Mouse (Mus musculus) frontal cortex, adult 2 months (tissue): ENCODE measurements around the gene Rere. TPM values are rescaled to one million over a fixed set of nuclear protein-coding genes. Genes with fewer than 3 reads are reported as not detected.
"Not testable (repeated sequence)": the region's sequence is repeated elsewhere in the genome, so short reads cannot be mapped to it uniquely, and the experiment has no call there.

Source experiments
- DNase-seq, 2 experiments: peaks; one replicate each; pipeline ENCODE4 v3.0.0; 2022; ENCODE audit warnings: low spot score in 1 of 2; ENCODE audit errors: extremely low spot score in 1 of 2
- polyA plus RNA-seq: library from polyadenylated mRNA; depleted of rRNA; stranded (reverse); fragments of >200 nt; gene quantifications from 2 replicates; pipeline ENCODE4 v1.2.3, GENCODE M21; 2012

The Rere gene
- polyA plus RNA-seq, 1 experiment, result 64.4 TPM

GRCm38 (mm10) chr4:150456452-150456851 is 175.0 kb downstream of the Rere start:
- DNase-seq, result no peak

GRCm38 (mm10) chr4:150456886-150457285 is 175.4 kb downstream of the Rere start:
- DNase-seq, result no peak

- DNase-seq, result no peak
Observed at GRCm38 (mm10) chr4:150457353-150457752, 175.9 kb downstream of the Rere start.

- DNase-seq, result no peak
Observed at GRCm38 (mm10) chr4:150457771-150458170, 176.3 kb downstream of the Rere start.

- no peak for DNase-seq
Observed at GRCm38 (mm10) chr4:150459022-150459794, 177.8 kb downstream of the Rere start.

GRCm38 (mm10) chr4:150460451-150460850 is 179.0 kb downstream of the Rere start:
- no peak for DNase-seq

- no peak for DNase-seq
Observed at GRCm38 (mm10) chr4:150461011-150461410, 179.6 kb downstream of the Rere start.

- DNase-seq, result no peak
Observed at GRCm38 (mm10) chr4:150461427-150462189, 180.2 kb downstream of the Rere start.

GRCm38 (mm10) chr4:150462367-150462766 is 180.9 kb downstream of the Rere start:
- peak; percentile 23 to 68 for DNase-seq

- peak in 1 of 2 experiments; percentile 82 for DNase-seq
Observed at GRCm38 (mm10) chr4:150465759-150466158, 184.3 kb downstream of the Rere start.

GRCm38 (mm10) chr4:150469274-150469673 is 187.8 kb downstream of the Rere start:
- no peak for DNase-seq

- DNase-seq, result no peak
Observed at GRCm38 (mm10) chr4:150470674-150471328, 189.4 kb downstream of the Rere start.

- DNase-seq, result no peak
Observed at GRCm38 (mm10) chr4:150472751-150473436, 191.4 kb downstream of the Rere start.

GRCm38 (mm10) chr4:150473437-150474070 is 192.1 kb downstream of the Rere start:
- DNase-seq, result no peak

GRCm38 (mm10) chr4:150474086-150474485 is 192.6 kb downstream of the Rere start:
- peak; percentile 28 to 63 for DNase-seq

GRCm38 (mm10) chr4:150476258-150476657 is 194.8 kb downstream of the Rere start:
- no peak for DNase-seq

GRCm38 (mm10) chr4:150478006-150478405 is 196.6 kb downstream of the Rere start:
- DNase-seq, result no peak

GRCm38 (mm10) chr4:150483081-150483480 is 201.6 kb downstream of the Rere start:
- DNase-seq, result not testable (repeated sequence)

- DNase-seq, result no peak
Observed at GRCm38 (mm10) chr4:150486097-150486496, 204.7 kb downstream of the Rere start.

GRCm38 (mm10) chr4:150487109-150487508 is 205.7 kb downstream of the Rere start:
- no peak for DNase-seq
